Mouse (Mus musculus) mouse embryonic stem cell (cell line): ENCODE data around the gene Sez6.

Experiments
- in situ Hi-C, 2 experiments: fragments of 300-500 bp; cut with MboI; formaldehyde crosslinking; loops; 1 replicate in 1 of 2; 3 replicates in 1 of 2; pipeline ENCODE4 v1.14.3; 2019 to 2020; ENCODE audit warnings: low sequenced_read_pairs in 2 of 2, low pct_unique_long_range_greater_than_20kb in 1 of 2, mixed read lengths in 1 of 2; ENCODE audit not compliant: unreplicated experiment in 1 of 2

The Sez6 gene

DNA sequence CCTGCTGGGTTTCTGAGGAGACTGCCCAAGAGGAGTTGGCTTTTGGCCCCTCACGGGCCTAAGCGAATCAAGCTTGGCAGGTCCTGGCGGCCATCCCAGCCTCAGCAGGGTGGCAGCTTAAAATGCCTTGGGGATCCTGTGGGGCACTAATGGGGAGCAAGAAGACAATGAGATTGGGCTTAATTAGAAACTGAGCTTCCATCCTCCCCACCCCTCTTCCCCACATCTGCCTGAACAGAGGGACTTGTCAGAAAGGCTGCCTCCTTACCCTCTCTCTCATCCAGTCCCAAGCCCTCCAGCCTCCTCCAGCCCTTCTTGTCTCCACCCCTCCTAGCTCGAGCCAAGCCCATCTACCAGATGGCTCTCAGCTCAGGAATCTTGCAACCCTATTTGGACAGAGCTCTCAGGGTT, 3.5 kb downstream of the Sez6 start:
- in situ Hi-C loops, result no loop called here

DNA sequence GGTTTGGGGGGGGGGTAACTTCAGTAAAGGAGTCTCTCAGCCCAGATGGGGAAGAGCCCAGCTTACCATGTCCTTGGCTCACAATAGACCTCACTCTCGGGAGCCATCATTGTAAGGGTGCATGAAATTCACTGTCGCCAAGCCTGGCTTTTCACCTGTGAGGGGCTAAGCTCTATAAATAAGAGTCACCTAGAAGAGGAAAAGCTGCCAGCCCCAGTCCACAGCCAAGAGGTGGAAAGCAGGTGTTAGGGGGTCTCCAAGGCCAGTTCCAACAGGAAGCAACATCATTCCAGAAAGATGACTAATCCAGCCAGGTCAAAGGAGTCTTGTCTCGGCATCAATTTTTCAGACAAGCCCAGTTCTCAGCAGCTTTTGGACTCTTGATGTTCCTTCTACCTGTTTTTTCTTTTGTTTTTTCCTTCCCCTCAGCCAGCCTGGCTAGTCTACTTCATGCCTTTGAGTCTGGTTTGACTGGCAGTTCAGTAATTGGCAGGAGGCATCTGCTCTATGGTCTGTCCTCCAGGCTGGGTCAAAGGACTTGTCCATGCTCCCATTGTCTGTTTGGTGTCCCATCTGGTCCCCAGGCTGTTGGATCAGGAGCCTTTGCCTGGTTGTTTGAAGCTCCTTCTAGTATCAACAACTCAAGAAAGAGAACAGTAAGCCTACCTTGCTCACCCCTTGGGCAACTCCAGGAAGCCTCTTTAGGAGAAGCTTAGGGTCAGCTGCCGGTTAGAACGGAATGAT, 4.1 kb downstream of the Sez6 start:
- in situ Hi-C loops, result no loop called here

DNA sequence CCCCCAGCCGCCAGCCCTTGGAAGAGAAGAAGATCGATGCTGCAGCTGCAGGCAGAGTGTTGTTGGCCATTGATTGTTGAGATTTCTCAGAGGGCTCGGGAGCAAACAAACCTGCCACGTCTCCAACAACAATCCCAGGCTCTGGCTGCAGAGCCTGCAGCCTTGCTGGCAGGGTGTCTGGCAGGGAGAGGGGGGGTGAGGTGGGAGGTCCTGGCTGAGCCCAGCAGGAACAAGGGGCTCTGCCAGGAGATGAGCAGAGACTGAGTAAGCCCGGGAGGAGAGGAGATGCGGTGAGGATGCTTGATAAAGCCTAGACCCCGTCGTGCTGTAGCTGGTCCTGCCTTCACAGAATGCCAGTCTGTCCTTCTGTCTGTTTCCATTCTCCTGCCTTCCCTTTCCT, 6.2 kb downstream of the Sez6 start:
- in situ Hi-C loops, result no loop called here

DNA sequence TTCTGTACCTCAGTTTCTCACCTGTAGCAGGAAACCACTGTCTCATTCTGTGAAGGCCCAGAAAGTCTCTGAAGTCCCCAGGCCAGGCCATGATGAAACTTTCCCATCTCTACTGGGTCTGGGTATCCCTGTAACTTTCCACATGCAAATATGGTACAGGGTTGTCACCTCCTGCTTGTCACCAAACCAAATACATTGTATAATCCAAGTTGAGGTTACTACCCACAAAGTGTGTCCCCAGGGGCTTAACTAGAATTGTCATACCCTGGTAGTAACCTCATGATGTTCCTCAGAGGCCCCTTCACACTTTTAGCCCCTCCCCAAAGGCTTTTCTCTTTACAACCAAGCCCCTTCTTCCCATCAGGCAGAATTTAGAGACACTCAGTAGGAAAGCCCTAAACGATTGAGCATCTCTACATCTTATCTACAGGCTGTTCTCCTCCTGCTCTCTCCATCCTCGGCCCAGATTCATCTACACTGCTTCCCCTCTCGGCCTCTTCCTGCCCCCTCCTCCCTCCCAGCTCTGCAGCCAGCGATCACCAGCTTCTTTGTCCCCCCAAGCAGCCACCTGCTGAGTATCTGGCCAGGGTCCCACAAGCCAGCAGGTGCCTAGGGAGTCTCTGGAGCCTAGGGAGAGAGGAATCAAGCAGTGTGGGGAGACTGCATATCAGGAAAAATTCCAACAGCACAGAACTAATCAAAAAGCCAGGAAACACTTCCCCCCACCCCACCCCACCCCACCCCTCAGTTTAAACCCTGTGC, 7.2 kb downstream of the Sez6 start:
- in situ Hi-C loops, result no loop called here

DNA sequence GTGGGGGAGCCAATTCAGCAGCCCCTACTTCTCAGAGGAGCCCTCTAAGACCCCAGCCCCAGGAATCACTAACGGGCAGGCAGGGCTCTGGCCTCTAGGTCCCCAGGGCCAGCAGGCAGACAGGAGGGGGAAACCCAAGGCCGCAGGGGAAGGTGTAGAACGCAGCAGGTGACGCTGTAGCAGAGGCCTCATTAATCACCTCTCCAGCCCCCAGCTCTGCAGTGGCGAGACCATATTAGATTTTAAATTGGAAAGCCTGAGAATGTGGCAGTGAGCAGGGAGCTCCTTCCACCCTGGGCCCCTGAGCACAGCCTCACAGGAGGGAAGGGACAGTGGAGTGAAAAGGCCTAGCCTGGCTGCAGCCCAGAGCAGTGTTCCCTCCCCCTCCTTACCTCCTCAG, 11.6 kb downstream of the Sez6 start:
- in situ Hi-C loops, result no loop called here

DNA sequence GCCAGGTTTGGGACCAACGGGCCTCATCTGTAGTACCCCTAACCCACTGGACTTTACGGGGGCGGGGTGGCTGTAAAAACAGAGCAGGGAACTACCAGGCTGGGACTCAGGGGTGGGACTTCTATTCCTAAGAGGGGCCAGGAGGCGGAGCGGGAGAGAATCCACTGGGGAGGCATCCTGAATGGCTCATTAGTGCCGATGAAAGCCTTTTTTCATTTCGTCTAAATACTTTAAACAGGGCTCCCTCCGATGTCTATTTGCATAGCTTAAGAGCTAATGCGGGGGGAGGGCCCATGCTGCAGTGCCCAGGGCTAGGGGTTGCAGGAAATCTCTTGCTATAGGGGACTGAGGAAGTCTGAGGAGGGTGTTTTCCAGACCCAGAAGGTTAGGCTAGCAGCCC, 17.3 kb downstream of the Sez6 start:
- in situ Hi-C loops, result no loop called here

DNA sequence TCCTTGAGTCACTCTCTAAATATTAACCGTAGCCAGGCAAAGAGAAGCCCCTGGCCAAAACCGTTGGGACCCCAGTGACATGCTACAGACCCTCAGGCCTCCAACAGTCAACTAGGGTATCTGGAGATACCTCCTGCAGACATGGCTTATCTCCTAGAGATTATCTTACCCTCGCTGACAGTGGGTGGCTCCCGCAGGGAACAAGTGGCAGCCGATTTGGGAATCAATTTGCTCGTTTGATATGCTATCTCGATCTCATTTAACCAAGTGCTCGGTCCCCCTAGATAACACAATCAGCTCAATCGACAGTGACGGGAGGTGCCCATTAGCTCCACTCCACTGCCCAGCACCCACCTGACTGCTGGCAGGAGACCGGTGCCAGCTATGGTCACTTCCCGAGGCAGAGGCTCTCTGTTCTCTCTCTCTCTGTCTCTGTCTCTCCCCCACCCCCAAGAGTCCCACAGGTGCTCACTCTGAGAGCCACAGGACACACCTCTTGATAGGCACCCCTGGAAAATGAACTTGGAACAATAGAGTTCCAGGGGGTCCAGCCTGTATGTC, 19.6 kb downstream of the Sez6 start:
- in situ Hi-C loops, result loop anchor here (5.0 to 10.0 kb wide), 3 partner anchors 123 to 215 kb away; no protein-coding TSS in a partner anchor

DNA sequence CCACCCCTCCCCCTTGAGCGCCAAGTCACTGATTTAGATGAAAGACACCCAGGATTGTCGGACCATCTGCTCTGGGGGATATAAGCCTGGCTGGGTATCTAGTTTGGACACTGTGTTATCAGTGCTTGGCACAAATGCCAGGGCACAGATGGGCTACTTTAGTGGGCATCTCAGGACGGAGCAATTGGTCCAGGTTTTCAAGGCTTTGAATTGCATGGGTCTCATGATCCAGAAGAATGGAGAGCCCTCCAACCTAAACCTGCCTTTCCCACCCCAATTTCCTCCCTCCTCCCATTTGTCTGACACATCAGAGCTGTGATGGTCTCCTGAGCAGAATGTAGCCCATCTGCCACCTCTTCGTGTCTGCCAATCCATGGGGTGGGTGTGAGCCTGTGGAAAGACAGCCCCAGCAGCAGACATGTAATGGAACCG, 20.2 kb downstream of the Sez6 start:
- in situ Hi-C loops, result loop anchor here (5.0 to 10.0 kb wide), 3 partner anchors 124 to 216 kb away; no protein-coding TSS in a partner anchor

DNA sequence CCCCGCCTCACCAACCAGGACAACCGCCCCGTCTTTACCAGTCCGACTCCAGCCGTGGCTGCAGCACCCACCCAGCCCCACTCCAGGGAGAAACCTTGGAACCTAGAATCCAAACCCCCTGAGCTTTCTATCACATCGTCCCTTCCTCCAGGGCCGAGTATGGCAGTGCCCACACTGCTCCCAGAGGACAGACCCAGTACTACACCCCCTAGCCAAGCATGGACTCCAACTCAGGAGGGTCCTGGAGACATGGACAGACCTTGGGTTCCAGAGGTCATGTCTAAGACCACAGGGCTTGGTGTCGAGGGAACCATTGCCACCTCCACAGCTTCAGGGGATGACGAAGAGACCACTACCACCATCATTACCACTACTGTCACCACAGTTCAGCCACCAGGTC, 23.1 kb downstream of the Sez6 start:
- in situ Hi-C loops, result loop anchor here (5.0 to 10.0 kb wide), 3 partner anchors 126 to 219 kb away; no protein-coding TSS in a partner anchor

DNA sequence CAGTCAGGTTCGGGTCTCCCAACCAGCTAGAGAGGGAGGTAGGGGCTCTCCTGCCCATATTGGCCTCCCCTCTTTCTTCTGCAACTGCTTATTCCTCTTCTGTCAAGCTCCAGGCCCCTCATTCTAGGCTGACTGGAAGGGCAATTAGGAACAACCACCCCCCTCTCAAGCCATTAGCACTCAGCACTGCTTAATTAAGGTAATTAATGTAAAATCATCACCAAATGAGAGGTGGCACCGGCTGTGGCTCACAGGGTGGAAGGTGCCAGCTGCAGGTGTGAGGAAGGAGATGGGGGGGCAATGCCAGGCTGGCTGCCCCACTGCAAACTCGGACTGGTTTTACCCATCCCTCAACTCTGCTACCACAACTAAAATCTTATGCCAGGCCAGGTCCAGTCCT, 25.8 kb downstream of the Sez6 start:
- in situ Hi-C loops, result loop anchor here (10.0 kb wide), 2 partner anchors 212 to 222 kb away; no protein-coding TSS in a partner anchor

DNA sequence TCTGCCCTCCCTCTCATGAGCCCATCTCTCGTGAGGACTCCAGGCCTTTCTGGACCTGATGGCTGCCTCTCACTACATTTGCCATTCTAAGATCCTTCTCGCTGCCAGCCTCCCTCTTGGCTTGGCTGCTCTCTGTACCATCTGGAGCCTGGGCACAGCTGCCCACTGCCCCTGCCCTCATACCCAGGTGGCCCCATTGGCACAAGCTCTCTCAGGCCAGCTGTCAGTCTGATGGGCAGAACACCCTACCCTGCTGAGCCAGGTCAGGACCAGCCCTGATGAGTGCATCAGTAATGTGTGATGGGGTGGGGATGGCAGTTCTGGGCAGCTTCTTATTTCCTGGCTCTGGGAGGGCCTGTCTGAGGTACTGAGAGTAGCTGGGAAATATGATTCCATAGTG, 27.7 kb downstream of the Sez6 start:
- in situ Hi-C loops, result loop anchor here (10.0 kb wide), 2 partner anchors 213 to 223 kb away; no protein-coding TSS in a partner anchor

DNA sequence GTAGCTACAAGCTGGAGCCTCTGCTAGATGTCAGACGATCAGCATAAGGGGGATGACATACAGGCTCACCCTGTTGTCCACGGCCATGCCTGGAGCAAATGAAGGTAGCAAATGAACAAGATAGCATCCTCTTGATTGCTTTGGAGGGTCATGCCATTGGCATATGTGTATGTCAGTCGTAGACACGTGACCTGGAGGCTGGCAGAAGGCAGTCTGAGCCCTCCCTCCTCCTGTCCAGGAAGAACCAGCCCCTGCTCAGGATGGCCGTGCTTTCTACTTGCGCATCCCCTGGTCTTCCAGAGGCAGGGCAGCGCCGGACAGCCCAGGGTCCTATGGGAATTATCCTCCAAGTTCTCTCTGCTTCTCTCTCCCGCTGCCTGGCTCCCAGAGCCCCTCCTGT, 28.3 kb downstream of the Sez6 start:
- in situ Hi-C loops, result loop anchor here (10.0 kb wide), 2 partner anchors 214 to 224 kb away; no protein-coding TSS in a partner anchor

DNA sequence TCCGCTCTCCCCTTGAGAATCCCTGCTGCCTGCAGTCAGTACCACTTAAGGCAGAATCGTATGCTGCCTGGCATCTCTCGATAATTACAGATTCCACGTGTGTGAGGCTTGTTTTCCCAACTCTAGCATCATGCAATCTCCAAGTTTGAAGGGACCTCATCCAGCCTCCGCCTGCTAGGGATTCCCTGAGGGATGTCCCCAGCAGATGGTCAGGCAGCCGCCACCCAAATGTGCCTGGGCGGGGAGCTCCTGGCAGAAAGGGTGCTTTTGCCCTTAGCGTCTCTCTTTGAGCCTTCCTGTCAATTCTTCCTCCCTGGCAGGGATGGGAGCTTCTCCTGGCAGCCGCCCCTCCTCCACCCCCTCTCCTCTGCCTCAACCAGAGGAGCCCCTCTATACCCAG, 29.6 kb downstream of the Sez6 start:
- in situ Hi-C loops, result no loop called here

DNA sequence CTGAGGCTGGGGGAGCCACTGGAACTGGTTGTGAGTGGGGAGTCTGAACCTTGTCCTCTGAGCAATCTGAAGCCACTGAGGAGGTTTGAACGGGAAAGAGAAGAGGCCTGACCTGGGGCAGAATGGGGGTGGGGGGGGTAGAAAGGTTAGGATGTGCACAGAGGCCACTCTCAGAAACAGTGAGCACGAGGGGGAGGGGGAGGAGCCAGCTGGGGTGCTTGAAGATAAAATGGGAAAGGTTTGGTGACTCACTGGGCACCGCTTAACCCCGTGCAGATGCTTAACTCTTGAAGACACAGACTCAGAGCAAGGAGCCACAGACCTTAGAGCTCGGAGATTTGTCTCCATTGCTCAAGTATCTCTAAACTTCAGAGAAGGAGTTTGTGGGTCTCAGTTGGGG, 30.3 kb downstream of the Sez6 start:
- in situ Hi-C loops, result no loop called here

DNA sequence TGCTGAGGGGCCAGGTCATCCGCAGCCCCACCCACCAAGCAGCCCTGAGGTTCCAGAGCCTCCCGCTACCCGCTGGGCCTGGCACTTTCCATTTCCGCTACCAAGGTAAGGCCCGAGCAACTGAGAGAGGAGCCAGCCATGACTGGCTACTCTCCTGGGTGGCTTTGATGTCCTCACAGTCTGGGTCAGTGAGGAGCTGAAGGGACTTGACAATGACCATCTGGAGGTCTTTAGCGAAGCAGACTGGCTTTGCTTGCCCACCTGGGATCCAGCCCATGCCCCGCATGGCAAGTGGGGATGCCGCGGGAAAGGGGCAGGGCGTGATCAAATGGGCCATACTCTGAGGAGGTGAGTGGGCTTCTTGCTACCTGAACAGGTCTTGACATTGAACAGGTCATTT, 32.3 kb downstream of the Sez6 start:
- in situ Hi-C loops, result no loop called here

DNA sequence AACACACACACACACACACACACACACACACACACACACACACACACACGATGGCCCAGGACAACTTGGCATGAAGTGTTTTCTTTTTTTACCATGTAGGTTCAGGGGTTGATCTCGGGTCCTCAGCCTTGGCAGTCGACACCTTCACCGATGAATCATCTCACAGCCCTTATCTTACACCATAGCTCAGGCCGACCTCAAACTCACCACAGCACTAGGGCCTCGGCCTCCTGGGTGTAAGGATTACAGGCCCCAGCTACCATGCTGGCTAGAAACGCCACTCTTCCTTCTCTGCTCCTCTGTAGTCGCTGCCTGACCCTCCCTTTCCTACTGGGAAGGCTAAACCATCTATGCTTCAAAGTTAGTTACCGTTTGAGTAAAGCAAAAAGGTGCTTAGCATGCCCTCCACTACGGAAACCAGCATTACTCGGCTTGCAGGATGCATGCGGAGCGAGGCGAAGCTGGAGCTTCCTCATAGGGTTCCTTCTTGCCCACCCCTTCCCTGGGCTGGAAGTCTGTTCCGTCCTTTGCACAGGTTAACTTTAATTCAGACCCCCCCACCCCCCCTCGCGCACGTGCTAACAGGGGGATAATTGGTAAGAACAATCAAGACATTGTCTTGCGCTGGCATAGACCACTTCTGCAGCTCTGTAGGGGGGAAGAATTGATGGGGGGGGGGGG, 34.0 kb downstream of the Sez6 start:
- in situ Hi-C loops, result no loop called here

DNA sequence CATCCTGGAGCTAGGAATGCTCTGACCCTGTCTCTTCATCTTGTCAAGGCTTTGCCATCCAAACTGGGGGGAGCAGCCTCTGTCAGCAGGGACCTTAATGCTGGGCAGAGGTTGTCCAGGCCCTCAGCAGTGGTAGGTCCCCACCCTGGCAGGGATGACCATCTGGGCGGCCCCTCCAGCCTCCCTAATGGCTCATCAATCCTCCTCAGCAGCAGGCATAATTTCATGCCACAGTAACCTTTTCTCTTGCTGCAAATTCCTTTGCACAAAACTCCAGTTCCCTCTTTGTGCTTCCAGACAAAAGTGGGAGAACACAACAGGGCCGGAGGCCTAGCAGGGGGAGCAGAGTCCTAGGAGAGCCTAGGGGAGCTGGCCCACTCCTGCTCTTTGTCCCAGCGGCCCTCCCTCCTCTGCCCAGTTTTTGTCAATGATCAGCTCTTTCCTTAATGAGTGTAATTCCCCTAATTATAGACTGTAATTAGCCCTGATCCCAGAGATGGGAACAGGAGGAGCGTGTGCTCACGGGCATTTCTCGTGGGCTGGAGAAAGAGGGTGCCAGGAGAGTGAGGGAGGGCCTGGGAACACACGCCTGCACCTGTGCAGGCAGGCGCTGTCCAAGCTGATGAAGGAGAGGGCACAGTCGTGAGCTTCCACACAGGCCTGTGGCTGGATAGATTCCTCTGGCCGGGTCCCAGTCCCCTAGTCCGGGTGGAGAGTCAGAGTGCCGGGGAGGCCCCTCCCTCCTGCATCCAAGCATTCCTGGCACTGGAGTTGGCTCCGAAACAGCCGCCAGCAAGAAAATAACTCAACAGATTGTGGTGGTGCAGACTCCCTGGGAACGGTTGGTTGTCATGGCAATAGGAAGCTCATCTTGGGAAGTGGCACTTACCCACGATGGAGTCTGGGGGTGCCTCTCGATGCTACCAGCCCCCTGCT, 34.8 kb downstream of the Sez6 start:
- in situ Hi-C loops, result no loop called here

DNA sequence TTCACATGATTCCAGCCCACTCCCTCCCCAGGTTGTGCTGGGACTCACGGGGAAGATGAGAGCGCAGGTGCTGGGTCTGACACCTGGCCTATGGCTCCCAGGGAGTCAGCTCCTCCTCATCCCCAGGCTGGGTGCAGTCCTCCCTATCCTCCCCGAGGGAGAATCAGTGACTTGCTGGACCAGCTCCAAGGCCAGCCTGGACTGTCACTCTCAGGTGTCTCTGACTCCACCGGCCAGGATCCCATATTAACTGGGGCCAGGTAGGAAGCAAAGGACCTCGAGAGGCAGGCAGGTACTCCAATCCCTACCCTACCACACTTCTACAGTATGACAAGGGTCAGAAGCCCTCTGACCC, 35.4 kb downstream of the Sez6 start:
- in situ Hi-C loops, result no loop called here
